Mouse (Mus musculus): ENCODE measurements around the gene Prpf38b. TPM values are rescaled to one million over a fixed set of nuclear protein-coding genes. Genes with fewer than 3 reads are reported as not detected.
A peak's percentile ranks its signal among the peaks of the same experiment; 100 is the strongest.

Gene Prpf38b
- polyA plus RNA-seq, 1 experiment from 2014 or later, result 58.1 TPM

GRCm38 (mm10) chr3:108858231-108858770, 53.2 kb downstream of the Prpf38b start:
- H3K36me3 ChIP-seq (ENCODE audit: control insufficient read depth, insufficient read depth, low read length), result no peaks in the 10 kb centered on the region
- WGBS, result 12% methylated on average over 7 of the region's 7 CpGs
- no peak overlapping the region for H3K4me3 ChIP-seq (ENCODE audit: low read depth, low read length)
- H3K9me3 ChIP-seq (ENCODE audit: control insufficient read depth, low read length), result no peaks in the 10 kb centered on the region
- peaks cover 20% of the 10 kb centered on the region for H3K4me1 ChIP-seq (ENCODE audit: control insufficient read depth, insufficient read depth, low read length)
- peak; percentile 87 for ATAC-seq (ENCODE audit: low read depth)
- H3K9ac ChIP-seq (ENCODE audit: low read depth, low read length), result no peak overlapping the region
- peak overlapping the region; percentile 29 for H3K4me2 ChIP-seq (ENCODE audit: low read depth, low read length)
- H3K27ac ChIP-seq (replicated peaks; ENCODE audit: low read depth, low read length), result peak overlapping the region; percentile 35
- no peaks in the 10 kb centered on the region for H3K27me3 ChIP-seq (replicated peaks; ENCODE audit: control insufficient read depth, insufficient read depth, low read length)
- peak; percentile 94 for DNase-seq (ENCODE audit: low spot score)

DNA sequence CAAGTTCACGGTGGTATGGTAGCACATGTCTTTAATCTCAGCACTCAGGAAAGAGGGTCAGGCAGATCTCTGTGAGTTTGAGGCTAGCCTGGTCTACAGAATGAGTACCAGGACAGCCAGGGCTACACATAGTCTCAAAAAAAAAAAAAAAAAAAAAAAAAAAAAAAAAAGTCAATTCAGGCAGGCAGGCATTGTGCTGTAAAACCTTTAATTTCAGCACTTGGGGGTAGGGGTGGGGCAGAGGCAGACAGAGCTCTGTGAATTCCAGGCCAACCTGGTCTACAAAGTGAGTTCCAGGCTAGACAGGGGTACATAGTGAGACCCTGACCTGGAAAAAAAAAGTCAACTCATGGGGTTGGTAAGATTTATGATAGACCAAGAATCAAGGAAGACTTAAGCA, 53.8 kb downstream of the Prpf38b start:
- H3K4me1 ChIP-seq (ENCODE audit: control insufficient read depth, insufficient read depth, low read length), result peaks cover 20% of the 10 kb centered on the region
- H3K27me3 ChIP-seq (replicated peaks; ENCODE audit: control insufficient read depth, insufficient read depth, low read length), result no peaks in the 10 kb centered on the region
- 67% methylated on average over 1 of the region's 1 CpGs for WGBS
- DNase-seq (ENCODE audit: low spot score), result no peak
- no peak for ATAC-seq (ENCODE audit: low read depth)
- H3K4me3 ChIP-seq (ENCODE audit: low read depth, low read length), result no peak overlapping the region
- peak overlapping the region; percentile 35 for H3K27ac ChIP-seq (replicated peaks; ENCODE audit: low read depth, low read length)
- H3K4me2 ChIP-seq (ENCODE audit: low read depth, low read length), result peak overlapping the region; percentile 29; the same call in 1 of the 2 replicates
- H3K9me3 ChIP-seq (ENCODE audit: control insufficient read depth, low read length), result no peaks in the 10 kb centered on the region
- no peaks in the 10 kb centered on the region for H3K36me3 ChIP-seq (ENCODE audit: control insufficient read depth, insufficient read depth, low read length)
- no peak overlapping the region for H3K9ac ChIP-seq (ENCODE audit: low read depth, low read length)

- 44% methylated on average over 3 of the region's 3 CpGs for WGBS
- H3K27me3 ChIP-seq (replicated peaks; ENCODE audit: control insufficient read depth, insufficient read depth, low read length), result no peaks in the 10 kb centered on the region
- no peaks in the 10 kb centered on the region for H3K36me3 ChIP-seq (ENCODE audit: control insufficient read depth, insufficient read depth, low read length)
- H3K9me3 ChIP-seq (ENCODE audit: control insufficient read depth, low read length), result no peaks in the 10 kb centered on the region
- H3K4me1 ChIP-seq (ENCODE audit: control insufficient read depth, insufficient read depth, low read length), result peaks cover 20% of the 10 kb centered on the region
- no peak for ATAC-seq (ENCODE audit: low read depth)
- H3K4me2 ChIP-seq (ENCODE audit: low read depth, low read length), result no peak overlapping the region
- no peak overlapping the region for H3K9ac ChIP-seq (ENCODE audit: low read depth, low read length)
- no peak overlapping the region for H3K27ac ChIP-seq (replicated peaks; ENCODE audit: low read depth, low read length)
- DNase-seq (ENCODE audit: low spot score), result no peak
- no peak overlapping the region for H3K4me3 ChIP-seq (ENCODE audit: low read depth, low read length)
Observed at GRCm38 (mm10) chr3:108857124-108857470, 54.4 kb downstream of the Prpf38b start.

DNA sequence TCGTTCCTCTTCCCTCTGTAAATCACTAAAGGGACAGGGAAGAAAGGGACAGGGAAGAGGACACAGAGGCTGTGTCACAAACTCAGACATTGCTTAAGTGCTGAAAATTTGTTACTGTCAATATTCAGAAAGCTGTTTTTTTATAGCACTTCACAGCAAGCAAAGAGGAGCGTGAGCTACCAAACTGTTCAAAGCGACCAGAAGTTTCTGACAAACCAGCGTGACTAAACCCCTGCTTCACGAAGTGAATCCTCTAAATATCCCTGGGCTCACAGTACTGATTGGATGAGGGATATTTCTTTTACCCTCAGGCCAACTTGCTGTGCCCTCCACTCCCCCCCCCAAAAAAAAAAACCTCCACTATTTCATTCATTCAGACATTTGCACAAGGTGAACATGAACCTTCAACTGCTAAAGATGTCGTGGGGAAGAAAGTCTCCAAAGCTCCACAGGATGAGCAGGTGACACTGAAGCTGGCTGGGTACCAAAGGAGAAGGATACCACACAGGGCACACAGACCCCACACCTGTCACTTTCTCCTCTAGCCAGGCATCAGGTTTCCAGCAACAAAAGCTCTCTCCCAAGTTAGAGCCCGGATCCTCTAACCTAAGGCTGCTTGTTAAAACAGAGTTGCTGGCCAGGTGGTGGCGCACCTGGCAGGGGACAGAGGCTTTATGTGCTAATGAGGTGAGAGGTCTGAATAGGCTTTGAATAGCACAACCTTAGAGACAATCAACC, 55.0 kb downstream of the Prpf38b start:
- no peaks in the 10 kb centered on the region for H3K9me3 ChIP-seq (ENCODE audit: control insufficient read depth, low read length)
- DNase-seq (ENCODE audit: low spot score), result peak; percentile 71
- H3K27ac ChIP-seq (replicated peaks; ENCODE audit: low read depth, low read length), result no peak overlapping the region
- no peak overlapping the region for H3K9ac ChIP-seq (ENCODE audit: low read depth, low read length)
- WGBS, result 40% methylated on average over 8 of the region's 8 CpGs
- H3K4me2 ChIP-seq (ENCODE audit: low read depth, low read length), result no peak overlapping the region
- H3K36me3 ChIP-seq (ENCODE audit: control insufficient read depth, insufficient read depth, low read length), result no peaks in the 10 kb centered on the region
- no peak overlapping the region for H3K4me3 ChIP-seq (ENCODE audit: low read depth, low read length)
- ATAC-seq (ENCODE audit: low read depth), result peak; percentile 34; the same call in 1 of the 2 replicates
- peaks cover 20% of the 10 kb centered on the region for H3K4me1 ChIP-seq (ENCODE audit: control insufficient read depth, insufficient read depth, low read length)
- no peaks in the 10 kb centered on the region for H3K27me3 ChIP-seq (replicated peaks; ENCODE audit: control insufficient read depth, insufficient read depth, low read length)

- no peak overlapping the region for H3K4me2 ChIP-seq (ENCODE audit: low read depth, low read length)
- H3K9ac ChIP-seq (ENCODE audit: low read depth, low read length), result no peak overlapping the region
- no peaks in the 10 kb centered on the region for H3K27me3 ChIP-seq (replicated peaks; ENCODE audit: control insufficient read depth, insufficient read depth, low read length)
- H3K4me1 ChIP-seq (ENCODE audit: control insufficient read depth, insufficient read depth, low read length), result peaks cover 20% of the 10 kb centered on the region
- 57% methylated on average over 10 of the region's 10 CpGs for WGBS
- ATAC-seq (ENCODE audit: low read depth) (no peak), DNase-seq (ENCODE audit: low spot score) (peak; percentile 63)
- H3K36me3 ChIP-seq (ENCODE audit: control insufficient read depth, insufficient read depth, low read length), result no peaks in the 10 kb centered on the region
- H3K9me3 ChIP-seq (ENCODE audit: control insufficient read depth, low read length), result no peaks in the 10 kb centered on the region
- H3K4me3 ChIP-seq (ENCODE audit: low read depth, low read length), result no peak overlapping the region
- peak overlapping the region; percentile 24 for H3K27ac ChIP-seq (replicated peaks; ENCODE audit: low read depth, low read length)
Observed at GRCm38 (mm10) chr3:108855864-108856263, 55.7 kb downstream of the Prpf38b start.

DNA sequence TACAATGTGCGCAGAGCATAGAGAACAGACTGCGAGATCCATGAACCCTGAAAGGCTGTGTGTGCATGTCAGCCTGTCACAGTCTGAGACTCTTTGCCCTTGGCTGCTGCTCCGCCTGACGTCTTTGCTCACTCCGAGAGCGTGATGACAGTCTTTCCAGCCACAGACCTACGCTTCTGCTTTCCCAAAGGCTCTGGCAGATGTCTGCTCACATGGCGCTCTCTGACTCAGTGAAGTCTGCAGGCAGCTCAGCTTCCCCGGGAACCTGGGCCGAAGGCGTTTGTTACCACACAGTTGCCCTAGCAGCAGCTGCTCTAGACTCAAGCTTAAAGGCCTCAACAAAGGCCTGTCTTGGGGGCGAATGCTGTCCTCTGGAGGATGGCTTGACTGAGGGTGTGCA, 56.2 kb downstream of the Prpf38b start:
- Histone ChIP-seq H3K36me3 (ENCODE audit: control insufficient read depth, insufficient read depth, low read length) (no peaks in the 10 kb centered on the region), H3K27me3 (replicated peaks; ENCODE audit: control insufficient read depth, insufficient read depth, low read length) (no peaks in the 10 kb centered on the region), H3K27ac (replicated peaks; ENCODE audit: low read depth, low read length) (peak overlapping the region; percentile 24), H3K4me1 (ENCODE audit: control insufficient read depth, insufficient read depth, low read length) (peaks cover 20% of the 10 kb centered on the region), H3K4me3 (ENCODE audit: low read depth, low read length) (no peak overlapping the region), H3K9me3 (ENCODE audit: control insufficient read depth, low read length) (no peaks in the 10 kb centered on the region), H3K4me2 (ENCODE audit: low read depth, low read length) (no peak overlapping the region), H3K9ac (ENCODE audit: low read depth, low read length) (0 out of 2 replicates have a peak overlapping the region, but pooled peaks have one; percentile 15)
- ATAC-seq (ENCODE audit: low read depth) (peak; percentile 23), DNase-seq (ENCODE audit: low spot score) (peak; percentile 82)
- WGBS, result 37% methylated on average over 12 of the region's 12 CpGs

- Histone ChIP-seq H3K4me3 (ENCODE audit: low read depth, low read length) (no peak overlapping the region), H3K27ac (replicated peaks; ENCODE audit: low read depth, low read length) (no peak overlapping the region), H3K4me1 (ENCODE audit: control insufficient read depth, insufficient read depth, low read length) (peaks cover 14% of the 10 kb centered on the region), H3K4me2 (ENCODE audit: low read depth, low read length) (no peak overlapping the region), H3K27me3 (replicated peaks; ENCODE audit: control insufficient read depth, insufficient read depth, low read length) (no peaks in the 10 kb centered on the region), H3K9me3 (ENCODE audit: control insufficient read depth, low read length) (no peaks in the 10 kb centered on the region), H3K36me3 (ENCODE audit: control insufficient read depth, insufficient read depth, low read length) (no peaks in the 10 kb centered on the region), H3K9ac (ENCODE audit: low read depth, low read length) (no peak overlapping the region)
- 67% methylated on average over 1 of the region's 1 CpGs for WGBS
- DNase-seq (ENCODE audit: low spot score) (peak; percentile 24), ATAC-seq (ENCODE audit: low read depth) (no peak)
Observed at GRCm38 (mm10) chr3:108853266-108853665, 58.3 kb downstream of the Prpf38b start.
